Mouse (Mus musculus) heart, adult 2 months (tissue): ENCODE data around the gene Sat2. TPM values are rescaled to one million over a fixed set of nuclear protein-coding genes. Genes with fewer than 3 reads are reported as not detected.

Source experiments
- DNase-seq, 2 experiments: peaks; one replicate each; pipeline ENCODE4 v3.0.0; 2021
- H3K27ac ChIP-seq: fragments of 200-600 bp; 2 replicates; pipeline ENCODE4 v1.8.1; 2022
- H3K27me3 ChIP-seq: fragments of 200-500 bp; 2 replicates; pipeline ENCODE4 v1.6.1; 2012; ENCODE audit warnings: mild to moderate bottlenecking, low read length, inconsistent platforms, mixed read lengths; ENCODE audit not compliant: control insufficient read depth, insufficient read depth
- H3K36me3 ChIP-seq: fragments of 200-500 bp; 2 replicates; pipeline ENCODE4 v1.6.1; 2012; ENCODE audit warnings: low read length, inconsistent platforms; ENCODE audit not compliant: control insufficient read depth, insufficient read depth
- H3K4me1 ChIP-seq: fragments of 200-500 bp; 2 replicates; pipeline ENCODE4 v1.6.1; 2011; ENCODE audit warnings: low read length; ENCODE audit not compliant: control insufficient read depth, insufficient read depth
- H3K4me3 ChIP-seq: fragments of 200-600 bp; 2 replicates; pipeline ENCODE4 v1.8.1; 2022
- H3K79me2 ChIP-seq: fragments of 200-500 bp; replicated peaks from 2 replicates; pipeline ENCODE4 v1.6.1; 2012; ENCODE audit warnings: mild to moderate bottlenecking, inconsistent platforms, low read length, moderate library complexity, mixed read lengths; ENCODE audit not compliant: control insufficient read depth, insufficient read depth
- H3K9ac ChIP-seq: fragments of 200-500 bp; 2 replicates; pipeline ENCODE4 v1.6.1; 2012; ENCODE audit warnings: low read depth, mild to moderate bottlenecking, control low read depth, inconsistent platforms, low read length, mixed read lengths
- CTCF ChIP-seq: fragments of 200-600 bp; IDR thresholded peaks from 2 replicates; pipeline ENCODE4 v1.8.1; 2022; ENCODE audit warnings: antibody characterized with exemption, mild to moderate bottlenecking, moderate library complexity
- EP300 ChIP-seq: fragments of 200-500 bp; IDR thresholded peaks from 2 replicates; pipeline ENCODE4 v1.6.1; 2011; ENCODE audit warnings: low read depth, low read length, control low read depth; ENCODE audit not compliant: insufficient read depth
- POLR2A ChIP-seq: fragments of 200-500 bp; IDR thresholded peaks from 2 replicates; pipeline ENCODE4 v1.6.1; 2011; ENCODE audit warnings: mild to moderate bottlenecking, low read depth, low read length, control low read depth; ENCODE audit not compliant: insufficient read depth
- WGBS: fragments of 180-500 bp; shearing (Covaris S2); methylation state at CpG from one replicate; pipeline ENCODE4 v1.1.7; 2018; 5-methylcytosine and 5-hydroxymethylcytosine counted together
- intact Hi-C: fragments of 180-260 bp; cut with DNase I; formaldehyde crosslinking; loops from one replicate; pipeline ENCODE4 v1.15.1; 2025
- polyA plus RNA-seq: library from polyadenylated mRNA; depleted of rRNA; stranded (reverse); fragments of >200 nt; gene quantifications from 2 replicates; pipeline ENCODE4 v1.2.3, GENCODE M21; 2012
- total RNA-seq, 2 experiments: library from RNA; stranded (reverse); gene quantifications; 2 replicates each; pipeline ENCODE4 v1.2.3; 2021

Gene Sat2
- total and polyA plus RNA-seq, 3 experiments: 1.8 to 4.5 (median 1.9) TPM

- DNase-seq: peak; percentile 92 to 94
- H3K36me3 ChIP-seq: no peaks in the 10 kb centered on the region
- H3K4me1 ChIP-seq: peaks cover 5% of the 10 kb centered on the region
- H3K9ac ChIP-seq: peak within 1 kb of the TSS; percentile 70
- intact Hi-C loops: loop anchor here (5.0 kb wide), 1 partner anchor 102 kb away; the partner anchor contains the start of gene Senp3
- peak within 1 kb of the TSS; percentile 91 for H3K4me3 ChIP-seq
- H3K79me2 ChIP-seq: no peaks in the 10 kb centered on the region; the same call in 1 of the 2 replicates
- no peaks in the 10 kb centered on the region for H3K27me3 ChIP-seq
- under 1% methylated on average over 13 of the region's 13 CpGs for WGBS
- TF ChIP-seq EP300 (peak; percentile 87), CTCF (no peak), POLR2A (peak; percentile 87)
- H3K27ac ChIP-seq: peak within 1 kb of the TSS; percentile 89
Observed at GRCm38 (mm10) chr11:69580091-69580514, 41.7 kb upstream of the Sat2 start, which contains the start of the genes Wrap53 and Trp53. TSS of gene Wrap53 (minus strand) at chr11:69580255. TSS of gene Trp53 (plus strand) at chr11:69580359.

- intact Hi-C loops: loop anchor here (1.0 to 5.0 kb wide), 2 partner anchors 23 to 102 kb away; partner anchors contain the start of gene Senp3
Observed at GRCm38 (mm10) chr11:69580572-69581146, 41.2 kb upstream of the Sat2 start.

GRCm38 (mm10) chr11:69581147-69581688 lies 40.6 kb upstream of the Sat2 start:
- TF ChIP-seq POLR2A: peak; percentile 59
- peak; percentile 34 for TF ChIP-seq CTCF
- no peak for TF ChIP-seq EP300
- no peaks in the 10 kb centered on the region; the same call in 1 of the 2 replicates for H3K79me2 ChIP-seq
- intact Hi-C loops: loop anchor here (1.0 to 5.0 kb wide), 2 partner anchors 22 to 101 kb away; partner anchors contain the start of gene Senp3
- DNase-seq: peak; percentile 92 to 94
- H3K4me1 ChIP-seq: peaks cover 5% of the 10 kb centered on the region
- H3K4me3 ChIP-seq: peak overlapping the region; percentile 91
- no peaks in the 10 kb centered on the region for H3K36me3 ChIP-seq
- peak overlapping the region; percentile 89 for H3K27ac ChIP-seq
- peak overlapping the region; percentile 62 for H3K9ac ChIP-seq
- under 1% methylated on average over 36 of the region's 36 CpGs for WGBS
- no peaks in the 10 kb centered on the region for H3K27me3 ChIP-seq

More at GRCm38 (mm10) chr11:69580572-69581146, 41.2 kb upstream of the Sat2 start:
- peak overlapping the region; percentile 89 for H3K27ac ChIP-seq
- no peak for DNase-seq
- H3K4me1 ChIP-seq: peaks cover 5% of the 10 kb centered on the region
- peak overlapping the region; percentile 62 for H3K9ac ChIP-seq
- no peaks in the 10 kb centered on the region for H3K27me3 ChIP-seq
- under 1% methylated on average over 25 of the region's 25 CpGs for WGBS
- H3K4me3 ChIP-seq: peak overlapping the region; percentile 91
- TF ChIP-seq EP300 (no peak), CTCF (no peak), POLR2A (no peak)
- H3K36me3 ChIP-seq: no peaks in the 10 kb centered on the region
- H3K79me2 ChIP-seq: no peaks in the 10 kb centered on the region; the same call in 1 of the 2 replicates

DNA sequence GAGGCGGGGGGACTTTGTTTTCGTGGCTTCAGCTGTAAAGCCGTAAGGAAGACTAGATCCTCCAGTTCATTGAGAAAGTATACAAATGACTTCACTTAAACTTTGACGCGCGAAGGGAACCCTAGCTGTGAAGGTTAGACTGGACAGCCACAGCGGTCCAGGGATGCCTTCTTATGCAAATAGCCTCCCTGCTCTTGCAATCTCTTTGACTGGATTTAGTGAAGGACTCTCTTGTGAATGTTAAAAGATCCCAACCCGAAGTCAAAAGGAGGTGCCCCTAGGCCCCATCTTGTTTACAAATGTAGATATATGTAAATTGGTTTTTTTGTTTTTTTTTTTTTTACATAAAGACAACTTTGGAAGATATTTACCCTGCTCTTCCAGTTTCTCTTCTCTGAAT lies 40.0 kb upstream of the Sat2 start:
- TF ChIP-seq EP300: no peak
- no peak for TF ChIP-seq POLR2A
- TF ChIP-seq CTCF: no peak
- intact Hi-C loops: loop anchor here (1.0 to 5.0 kb wide), 2 partner anchors 21 to 100 kb away; partner anchors contain the start of gene Senp3
- under 1% methylated on average over 8 of the region's 8 CpGs for WGBS
- Histone ChIP-seq H3K4me1 (peaks cover 5% of the 10 kb centered on the region), H3K27ac (peak overlapping the region; percentile 89), H3K79me2 (no peaks in the 10 kb centered on the region; the same call in 1 of the 2 replicates), H3K27me3 (no peaks in the 10 kb centered on the region), H3K4me3 (peak overlapping the region; percentile 91), H3K9ac (peak overlapping the region; percentile 53), H3K36me3 (no peaks in the 10 kb centered on the region)
- DNase-seq: no peak

DNA sequence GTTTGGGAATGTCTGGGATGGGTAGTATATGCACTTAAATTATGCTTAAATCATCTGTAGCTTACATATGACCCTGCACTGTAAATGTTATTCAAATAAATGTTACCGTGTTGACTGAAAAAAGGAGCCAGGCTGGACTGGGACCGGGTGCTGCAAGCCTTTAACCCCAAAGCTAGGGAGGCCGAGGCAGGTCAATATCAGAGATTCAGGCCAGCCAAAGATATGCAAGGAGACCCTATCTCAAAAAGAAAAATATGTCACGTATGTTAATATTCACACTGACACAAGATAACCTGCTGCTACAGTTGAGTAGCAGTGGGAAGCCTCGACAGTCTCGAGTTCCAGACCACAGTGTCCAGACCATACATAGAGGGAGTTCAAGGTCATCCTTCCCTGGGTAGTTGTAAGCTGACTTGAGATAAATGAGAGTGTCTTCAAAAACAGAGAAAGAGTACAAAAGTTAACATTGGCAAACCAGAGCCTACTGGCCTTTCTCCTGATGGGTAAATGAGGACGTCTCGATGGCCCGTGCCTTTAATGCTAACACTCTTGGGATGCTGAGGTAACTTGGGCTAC lies 39.5 kb upstream of the Sat2 start:
- 54% methylated on average over 9 of the region's 9 CpGs for WGBS
- Histone ChIP-seq H3K9ac (no peak overlapping the region), H3K4me3 (peak overlapping the region; percentile 91), H3K36me3 (no peaks in the 10 kb centered on the region), H3K27me3 (no peaks in the 10 kb centered on the region), H3K4me1 (peaks cover 5% of the 10 kb centered on the region), H3K79me2 (no peaks in the 10 kb centered on the region; the same call in 1 of the 2 replicates), H3K27ac (no peak overlapping the region)
- no peak for DNase-seq
- no peak for TF ChIP-seq EP300
- no peak for TF ChIP-seq CTCF
- TF ChIP-seq POLR2A: no peak
- intact Hi-C loops: loop anchor here (5.0 kb wide), 1 partner anchor 100 kb away; the partner anchor contains the start of gene Senp3
